Mouse (Mus musculus): ENCODE data around the gene Cdiptos.

Cdiptos gene

GRCm38 (mm10) chr7:126984667-126985444 lies 9.0 kb upstream of the Cdiptos start:
- in situ Hi-C loops (cut with MboI; ENCODE audit: unreplicated experiment in 2 of 2): no loop called here

- in situ Hi-C loops (cut with MboI; ENCODE audit: unreplicated experiment in 2 of 2): no loop called here
Observed at GRCm38 (mm10) chr7:126983113-126983512, 7.2 kb upstream of the Cdiptos start.

- in situ Hi-C loops (cut with MboI; ENCODE audit: unreplicated experiment in 2 of 2): no loop called here
Observed at GRCm38 (mm10) chr7:126982054-126982453, 6.2 kb upstream of the Cdiptos start.

- in situ Hi-C loops (cut with MboI; ENCODE audit: unreplicated experiment in 2 of 2): no loop called here
Observed at GRCm38 (mm10) chr7:126981601-126982000, 5.7 kb upstream of the Cdiptos start.

- in situ Hi-C loops (cut with MboI; ENCODE audit: unreplicated experiment in 2 of 2): loop anchor here in 1 of 2 experiments (5.0 kb wide), 1 partner anchor 33 kb away; the partner anchor contains the start of gene Mvp
Observed at GRCm38 (mm10) chr7:126978841-126979240, 2.9 kb upstream of the Cdiptos start.

GRCm38 (mm10) chr7:126976878-126977459 lies 1.1 kb upstream of the Cdiptos start:
- in situ Hi-C loops (cut with MboI; ENCODE audit: unreplicated experiment in 2 of 2): loop anchor here in 1 of 2 experiments (5.0 kb wide), 1 partner anchor 35 kb away; the partner anchor contains the start of gene Mvp

GRCm38 (mm10) chr7:126975893-126975949 lies 177 bp downstream of the Cdiptos start, which contains the start of gene Cdipt:
Cdipt (plus strand) TSS chr7:126975914.
- in situ Hi-C loops (cut with MboI; ENCODE audit: unreplicated experiment in 2 of 2): loop anchor here in 1 of 2 experiments (5.0 kb wide), 1 partner anchor 37 kb away; the partner anchor contains the start of gene Mvp

GRCm38 (mm10) chr7:126975493-126975892 lies 405 bp downstream of the Cdiptos start:
- in situ Hi-C loops (cut with MboI; ENCODE audit: unreplicated experiment in 2 of 2): loop anchor here in 1 of 2 experiments (5.0 kb wide), 1 partner anchor 37 kb away; the partner anchor contains the start of gene Mvp

GRCm38 (mm10) chr7:126967361-126967760 lies 8.5 kb downstream of the Cdiptos start:
- in situ Hi-C loops (cut with MboI; ENCODE audit: unreplicated experiment in 2 of 2): loop anchor here in 1 of 2 experiments (25.0 kb wide), 1 partner anchor 130 kb away; the partner anchor contains the start of genes 4930451I11Rik and Doc2a

GRCm38 (mm10) chr7:126965568-126965967 lies 10.3 kb downstream of the Cdiptos start:
- in situ Hi-C loops (cut with MboI; ENCODE audit: unreplicated experiment in 2 of 2): loop anchor here in 1 of 2 experiments (25.0 kb wide), 1 partner anchor 128 kb away; the partner anchor contains the start of genes 4930451I11Rik and Doc2a

- in situ Hi-C loops (cut with MboI; ENCODE audit: unreplicated experiment in 2 of 2): loop anchor here in 1 of 2 experiments (25.0 kb wide), 1 partner anchor 126 kb away; the partner anchor contains the start of genes 4930451I11Rik and Doc2a
Observed at GRCm38 (mm10) chr7:126963548-126964286, 12.2 kb downstream of the Cdiptos start.

- in situ Hi-C loops (cut with MboI; ENCODE audit: unreplicated experiment in 2 of 2): loop anchor here in 1 of 2 experiments (25.0 kb wide), 1 partner anchor 125 kb away; the partner anchor contains the start of genes 4930451I11Rik and Doc2a
Observed at GRCm38 (mm10) chr7:126961965-126962364, 13.9 kb downstream of the Cdiptos start.

GRCm38 (mm10) chr7:126961095-126961494 lies 14.8 kb downstream of the Cdiptos start:
- in situ Hi-C loops (cut with MboI; ENCODE audit: unreplicated experiment in 2 of 2): loop anchor here in 1 of 2 experiments (25.0 kb wide), 1 partner anchor 124 kb away; the partner anchor contains the start of genes 4930451I11Rik and Doc2a

- in situ Hi-C loops (cut with MboI; ENCODE audit: unreplicated experiment in 2 of 2): loop anchor here (10.0 to 25.0 kb wide), 2 partner anchors 45 to 122 kb away; partner anchors contain the start of genes 4930451I11Rik (in 1 of the 2) and Doc2a (in 1 of the 2)
Observed at GRCm38 (mm10) chr7:126959780-126960179, 16.1 kb downstream of the Cdiptos start.

GRCm38 (mm10) chr7:126955125-126955524 lies 20.8 kb downstream of the Cdiptos start:
- in situ Hi-C loops (cut with MboI; ENCODE audit: unreplicated experiment in 2 of 2): loop anchor here (10.0 to 25.0 kb wide), 2 partner anchors 50 to 118 kb away; partner anchors contain the start of genes 4930451I11Rik (in 1 of the 2) and Doc2a (in 1 of the 2)

- in situ Hi-C loops (cut with MboI; ENCODE audit: unreplicated experiment in 2 of 2): loop anchor here (10.0 to 25.0 kb wide), 2 partner anchors 52 to 115 kb away; partner anchors contain the start of genes 4930451I11Rik (in 1 of the 2) and Doc2a (in 1 of the 2)
Observed at GRCm38 (mm10) chr7:126952646-126953045, 23.3 kb downstream of the Cdiptos start.

- in situ Hi-C loops (cut with MboI; ENCODE audit: unreplicated experiment in 2 of 2): loop anchor here (10.0 to 25.0 kb wide), 2 partner anchors 53 to 114 kb away; partner anchors contain the start of genes 4930451I11Rik (in 1 of the 2) and Doc2a (in 1 of the 2)
Observed at GRCm38 (mm10) chr7:126951741-126952140, 24.2 kb downstream of the Cdiptos start.

GRCm38 (mm10) chr7:126950647-126951615 lies 25.0 kb downstream of the Cdiptos start:
- in situ Hi-C loops (cut with MboI; ENCODE audit: unreplicated experiment in 2 of 2): loop anchor here (10.0 to 25.0 kb wide), 2 partner anchors 54 to 114 kb away; partner anchors contain the start of genes 4930451I11Rik (in 1 of the 2) and Doc2a (in 1 of the 2)
